10 mouse cellular contexts compared by ENCODE assay signal in the genomic region with DNA sequence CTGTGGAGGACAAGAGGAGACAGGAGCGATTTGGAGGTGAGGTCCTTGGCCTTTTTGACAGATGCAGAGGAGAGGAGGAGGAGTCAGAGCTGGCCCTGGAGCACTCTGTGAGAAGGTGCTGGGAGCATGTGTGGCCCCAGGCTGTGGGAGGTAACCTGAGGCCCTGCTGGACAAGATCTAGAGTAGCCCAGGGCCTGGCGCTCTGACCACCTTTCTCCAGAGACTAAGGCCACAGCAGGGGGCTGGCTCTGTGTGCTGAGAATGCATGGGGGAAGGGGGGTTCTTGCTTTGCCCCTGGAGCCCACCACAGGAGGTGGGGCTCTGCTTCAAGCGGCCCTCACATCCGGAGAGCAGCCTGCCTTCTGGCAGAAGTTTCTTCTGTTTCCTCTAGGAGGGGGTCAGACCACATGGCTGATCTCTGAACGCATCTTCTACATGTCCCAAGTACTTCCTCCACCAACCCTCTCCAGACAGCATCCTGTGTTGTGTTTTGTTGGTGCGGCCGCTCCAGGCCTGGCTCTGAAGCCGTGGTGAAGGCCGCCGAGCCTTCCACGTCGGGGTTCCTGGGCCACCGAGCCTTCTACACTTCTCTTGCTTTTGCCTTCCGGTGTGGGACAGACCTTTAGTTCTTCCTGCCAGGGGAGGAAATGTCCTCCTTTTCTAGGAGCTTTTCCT. TPM values are rescaled to one million over a fixed set of nuclear protein-coding genes. Genes with fewer than 3 reads are reported as not detected.
DNase-seq lines count a peak whose midpoint lies in the region; ATAC-seq and TF ChIP-seq lines count a peak whose summit lies in the region.
"Had no signal": no experiment of that assay in that cellular context is flagged by ENCODE, and none has a peak within 500 bp of the region (broad histone marks: within the 10 kb centered on the region; RNA-seq: fewer than 3 reads in every experiment).

No protein-coding gene starts in this region.

- peak overlapping the region; percentile 76 for H3K27ac ChIP-seq in heart, embryonic 16.5 days (ENCODE audit: low read length)
- no peak overlapping the region for H3K27ac ChIP-seq in embryonic facial prominence, embryonic 13.5 days
- H3K27ac ChIP-seq in left cerebral cortex, adult 2 months: no peak overlapping the region

- WGBS in heart, embryonic 16.5 days: 56% methylated on average over 14 of the region's 14 CpGs
- 56% methylated on average over 14 of the region's 14 CpGs for WGBS in embryonic facial prominence, embryonic 13.5 days

- no peaks in the 10 kb centered on the region for H3K36me3 ChIP-seq in heart, embryonic 16.5 days (ENCODE audit: control insufficient read depth, insufficient read depth)
- no peaks in the 10 kb centered on the region for H3K36me3 ChIP-seq in embryonic facial prominence, embryonic 13.5 days

- no peak; the same call in 1 of the 2 replicates for ATAC-seq in heart, embryonic 16.5 days (replicated peaks; ENCODE audit: extremely low read depth, insufficient read depth, low FRiP score)
- ATAC-seq in embryonic facial prominence, embryonic 13.5 days (ENCODE audit: insufficient number of reproducible peaks, insufficient read depth, low FRiP score, low TSS enrichment, low read depth): no peak

- H3K4me1 ChIP-seq in heart, embryonic 16.5 days (ENCODE audit: control insufficient read depth, insufficient read depth, low read length): no peaks in the 10 kb centered on the region
- H3K4me1 ChIP-seq in embryonic facial prominence, embryonic 13.5 days: peaks cover 18% of the 10 kb centered on the region; the same call in 1 of the 2 replicates

- H3K9me3 ChIP-seq in heart, embryonic 16.5 days (replicated peaks; ENCODE audit: control insufficient read depth, low read length): no peaks in the 10 kb centered on the region
- H3K9me3 ChIP-seq in embryonic facial prominence, embryonic 13.5 days: no peaks in the 10 kb centered on the region

- no peaks in the 10 kb centered on the region for H3K27me3 ChIP-seq in heart, embryonic 16.5 days (ENCODE audit: control insufficient read depth, insufficient read depth, low read length)
- H3K27me3 ChIP-seq in embryonic facial prominence, embryonic 13.5 days: no peaks in the 10 kb centered on the region

- peak overlapping the region; percentile 10; the same call in 1 of the 2 replicates for H3K4me2 ChIP-seq in heart, embryonic 16.5 days (ENCODE audit: low read depth, low read length)
- no peak overlapping the region for H3K4me2 ChIP-seq in embryonic facial prominence, embryonic 13.5 days

- intact Hi-C loops in heart, postnatal 10 days (cut with DNase I): no loop called here
- intact Hi-C loops in left cerebral cortex, adult 2 months (cut with DNase I): no loop called here

- no peak overlapping the region for H3K4me3 ChIP-seq in heart, embryonic 16.5 days (ENCODE audit: low read length)
- H3K4me3 ChIP-seq in embryonic facial prominence, embryonic 13.5 days: no peak overlapping the region
- H3K4me3 ChIP-seq in left cerebral cortex, adult 2 months: no peak overlapping the region

- DNase-seq in heart, postnatal 10 days: no peak
- DNase-seq in CD4-positive, CD25-positive, alpha-beta regulatory T cell, adult 2 months (ENCODE audit: low read depth, low spot score): peak; percentile 69
- DNase-seq in naive thymus-derived CD4-positive, alpha-beta T cell, adult 2 months (ENCODE audit: low read depth): peak; percentile 76
- DNase-seq in left cerebral cortex, adult 18-20 months (ENCODE audit: low spot score in 2 of 2): no peak
- no peak for DNase-seq in left cerebral cortex, adult 2 months (ENCODE audit: extremely low spot score in 1 of 2, low spot score in 2 of 2)
- no peak for DNase-seq in gastrocnemius, adult 18-20 months (ENCODE audit: low spot score)
- DNase-seq: gastrocnemius, postnatal 14 days; kidney, adult 8-10 months had no signal

- H3K9ac ChIP-seq in heart, embryonic 16.5 days (ENCODE audit: low read length): peak overlapping the region; percentile 5
- peak overlapping the region; percentile 32; the same call in 1 of the 2 replicates for H3K9ac ChIP-seq in embryonic facial prominence, embryonic 13.5 days

- no peak for TF ChIP-seq CTCF in left cerebral cortex, adult 2 months (IDR thresholded peaks at IDR 0.05)

RNA-seq across cellular contexts. Expression of a gene that starts 10.3 kb away (rescaled TPM):
- 213 and 218 TPM in 2 replicates for polyA plus RNA-seq in heart, embryonic 16.5 days (2015; fragmentation: Nextera tagmentation; extraction: Ambion mirVana)
- total RNA-seq in heart, postnatal 10 days (2021): 10 to 100 TPM; 69.9 to 74.6 TPM
- 412 and 420 TPM in 2 replicates for polyA plus RNA-seq in embryonic facial prominence, embryonic 13.5 days (2015; fragmentation: Nextera tagmentation; extraction: Ambion mirVana)
- 100 to 1,000 TPM; 200 to 222 TPM for total RNA-seq in left cerebral cortex, adult 18-20 months (2021)
- 100 to 1,000 TPM; 185 to 191 TPM for total RNA-seq in left cerebral cortex, adult 2 months (2021)
- 10 to 100 TPM; 14.1 to 19.8 TPM for total RNA-seq in gastrocnemius, adult 18-20 months (2021)

RNA-seq across cellular contexts. Expression of a gene that starts 15.9 kb away (rescaled TPM):
- 3.5 and 3.9 TPM in 2 replicates for polyA plus RNA-seq in heart, embryonic 16.5 days (2015; fragmentation: Nextera tagmentation; extraction: Ambion mirVana)
- total RNA-seq in heart, postnatal 10 days (2021): 1 to 10 TPM; 2.0 to 2.3 TPM
- 11.6 and 11.9 TPM in 2 replicates for polyA plus RNA-seq in embryonic facial prominence, embryonic 13.5 days (2015; fragmentation: Nextera tagmentation; extraction: Ambion mirVana)
- total RNA-seq in left cerebral cortex, adult 18-20 months (2021): 10 to 100 TPM; 31.7 to 38.4 TPM
- 10 to 100 TPM; 39.7 to 47.1 TPM for total RNA-seq in left cerebral cortex, adult 2 months (2021)
- total RNA-seq in gastrocnemius, adult 18-20 months (2021): 1 to 10 TPM; 1.3 to 1.6 TPM

RNA-seq across cellular contexts. Expression of a gene that starts 23.4 kb away (rescaled TPM):
- 16.6 and 28.6 TPM in 2 replicates for polyA plus RNA-seq in heart, embryonic 16.5 days (2015; fragmentation: Nextera tagmentation; extraction: Ambion mirVana)
- total RNA-seq in heart, postnatal 10 days (2021): 1 to 10 TPM; 3.4 to 6.5 TPM
- 9.1 and 11.2 TPM in 2 replicates for polyA plus RNA-seq in embryonic facial prominence, embryonic 13.5 days (2015; fragmentation: Nextera tagmentation; extraction: Ambion mirVana)
- total RNA-seq in left cerebral cortex, adult 18-20 months (2021): 1 to 10 TPM; 2.7 to 4.1 TPM
- 1 to 10 TPM; 2.6 to 3.3 TPM for total RNA-seq in left cerebral cortex, adult 2 months (2021)
- total RNA-seq in gastrocnemius, adult 18-20 months (2021): under 1 TPM; 0.84 to 1.00 TPM

RNA-seq across cellular contexts. Expression of a gene that starts 57.6 kb away (rescaled TPM):
- 0.37 and 0.91 TPM in 2 replicates for polyA plus RNA-seq in heart, embryonic 16.5 days (2015; fragmentation: Nextera tagmentation; extraction: Ambion mirVana)
- not detected for total RNA-seq in heart, postnatal 10 days (2021)
- polyA plus RNA-seq in embryonic facial prominence, embryonic 13.5 days (2015; fragmentation: Nextera tagmentation; extraction: Ambion mirVana): 4.7 and 7.8 TPM in 2 replicates
- total RNA-seq in left cerebral cortex, adult 18-20 months (2021): 1 to 10 TPM; 4.4 to 5.7 TPM
- total RNA-seq in left cerebral cortex, adult 2 months (2021): 1 to 10 TPM; 2.3 to 2.4 TPM
- total RNA-seq in gastrocnemius, adult 18-20 months (2021): under 1 TPM in 1 of 2 experiments, not detected in 1; 0.07 TPM
- total RNA-seq: gastrocnemius, postnatal 14 days had no signal

Comparison
In these comparisons a context has a peak if more than half of its experiments do, and no peak if none do; other contexts are left out.
1. DNase-seq: peak in CD4-positive, CD25-positive, alpha-beta regulatory T cell, adult 2 months (single experiment) and naive thymus-derived CD4-positive, alpha-beta T cell, adult 2 months (single experiment); none in heart, postnatal 10 days (0 of 2), left cerebral cortex, adult 18-20 months (0 of 2), left cerebral cortex, adult 2 months (0 of 2) and gastrocnemius, adult 18-20 months (single experiment).
2. RNA of a gene that starts 15.9 kb away (total RNA-seq): 39.7 to 47.1 TPM in left cerebral cortex, adult 2 months and 31.7 to 38.4 TPM in left cerebral cortex, adult 18-20 months; 2.0 to 2.3 TPM in heart, postnatal 10 days and 1.3 to 1.6 TPM in gastrocnemius, adult 18-20 months; every median in the first group is over 10 times any median in the second.